Mouse (Mus musculus) CH12.LX (cell line): ENCODE measurements around the gene Fndc9. TPM values are rescaled to one million over a fixed set of nuclear protein-coding genes. Genes with fewer than 3 reads are reported as not detected.

Experiments
- DNase-seq: peaks from one replicate; pipeline ENCODE4 v3.0.0-alpha.2; 2013; ENCODE audit errors: extremely low read depth
- H3K27ac ChIP-seq: 2 replicates; pipeline ENCODE4 v1.5.1; 2012; ENCODE audit warnings: low read depth, mild to moderate bottlenecking, control low read depth, moderate library complexity; ENCODE audit not compliant: insufficient read depth
- H3K27me3 ChIP-seq: replicated peaks from 2 replicates; pipeline ENCODE3; 2012; ENCODE audit warnings: inconsistent platforms
- H3K36me3 ChIP-seq, 2 experiments: replicated peaks in 1 of 2; 2 replicates each; pipeline versions ENCODE3 to v1.6.1; 2012; ENCODE audit warnings: inconsistent platforms in 1 of 2, low read length in 1 of 2, mild to moderate bottlenecking in 1 of 2, mixed read lengths in 1 of 2, moderate library complexity in 1 of 2; ENCODE audit not compliant: control insufficient read depth in 1 of 2, insufficient read depth in 1 of 2
- H3K4me1 ChIP-seq, 2 experiments: 2 replicates each; pipeline ENCODE4 v1.6.1; 2012; ENCODE audit warnings: inconsistent platforms in 1 of 2, moderate library complexity in 1 of 2; ENCODE audit not compliant: insufficient read depth in 2 of 2, control insufficient read depth in 1 of 2
- H3K4me2 ChIP-seq: 2 replicates; pipeline ENCODE4 v1.6.1; 2012; ENCODE audit warnings: low read depth, mild to moderate bottlenecking, control low read depth; ENCODE audit not compliant: poor library complexity, insufficient read depth, severe bottlenecking
- H3K4me3 ChIP-seq, 3 experiments: fragments of 150-350 bp in 1 of 3; sonication (generic) in 1 of 3; replicated peaks in 1 of 3; 2 replicates each; pipeline versions ENCODE3 to v1.5.1; 2011 to 2012; ENCODE audit warnings: low read depth in 2 of 3, low read length in 2 of 3, mild to moderate bottlenecking in 2 of 3, moderate library complexity in 2 of 3, control low read depth in 1 of 3, improper control_type of control experiment in 1 of 3, inconsistent platforms in 1 of 3, mixed read lengths in 1 of 3; ENCODE audit not compliant: poor library complexity in 1 of 3
- H3K79me2 ChIP-seq: replicated peaks from 2 replicates; pipeline ENCODE4 v1.6.1; 2012; ENCODE audit warnings: mild to moderate bottlenecking, moderate library complexity; ENCODE audit not compliant: control insufficient read depth, poor library complexity, insufficient read depth, severe bottlenecking; ENCODE audit errors: extremely low read depth
- H3K9ac ChIP-seq: 2 replicates; pipeline ENCODE4 v1.6.1; 2012; ENCODE audit warnings: low read depth, mild to moderate bottlenecking, control low read depth, moderate library complexity; ENCODE audit not compliant: insufficient read depth
- H3K9me3 ChIP-seq: replicated peaks from 2 replicates; pipeline ENCODE3; 2012; ENCODE audit warnings: low read length, inconsistent platforms, mixed read lengths
- CHD1 ChIP-seq: IDR thresholded peaks from 2 replicates; pipeline ENCODE4 v1.6.1; 2012; ENCODE audit warnings: low read depth, low read length, improper control_type of control experiment, inconsistent platforms
- CHD2 ChIP-seq: IDR thresholded peaks from 2 replicates; pipeline ENCODE4 v1.6.1; 2011; ENCODE audit warnings: low read length, improper control_type of control experiment
- CTCF ChIP-seq, 2 experiments: IDR thresholded peaks in 1 of 2; conservative IDR thresholded peaks in 1 of 2; 2 replicates each; pipeline ENCODE4 v1.5.1; 2011 to 2012; ENCODE audit warnings: low read depth in 2 of 2, low read length in 2 of 2, improper control_type of control experiment in 1 of 2, inconsistent platforms in 1 of 2, mild to moderate bottlenecking in 1 of 2, moderate library complexity in 1 of 2
- E2F4 ChIP-seq: IDR thresholded peaks from 2 replicates; pipeline ENCODE4 v1.6.1; 2011; ENCODE audit warnings: low read depth, low read length, improper control_type of control experiment; ENCODE audit not compliant: insufficient replicate concordance
- ETS1 ChIP-seq: conservative IDR thresholded peaks from 2 replicates; pipeline ENCODE4 v1.6.1; 2012; ENCODE audit warnings: low read depth, mild to moderate bottlenecking, inconsistent platforms, low read length, improper control_type of control experiment, moderate library complexity
- GABPA ChIP-seq: IDR thresholded peaks from 2 replicates; pipeline ENCODE4 v1.6.1; 2012; ENCODE audit warnings: low read depth, low read length, improper control_type of control experiment, inconsistent platforms; ENCODE audit not compliant: insufficient replicate concordance
- MAFK ChIP-seq: IDR thresholded peaks from 2 replicates; pipeline ENCODE4 v1.6.1; 2011; ENCODE audit warnings: low read length, improper control_type of control experiment; ENCODE audit not compliant: insufficient replicate concordance
- MAX ChIP-seq: IDR thresholded peaks from 2 replicates; pipeline ENCODE4 v1.6.1; 2011; ENCODE audit warnings: low read length, improper control_type of control experiment
- PAX5 ChIP-seq: IDR thresholded peaks from 2 replicates; pipeline ENCODE4 v1.6.1; 2012; ENCODE audit warnings: low read length, inconsistent platforms, mixed read lengths
- RAD21 ChIP-seq: IDR thresholded peaks from 2 replicates; pipeline ENCODE4 v1.6.1; 2011; ENCODE audit warnings: low read depth, mild to moderate bottlenecking, low read length, improper control_type of control experiment, moderate library complexity
- RCOR1 ChIP-seq: conservative IDR thresholded peaks from 2 replicates; pipeline ENCODE4 v1.6.1; 2012; ENCODE audit warnings: low read depth, mild to moderate bottlenecking, inconsistent platforms, low read length, improper control_type of control experiment
- SIN3A ChIP-seq: IDR thresholded peaks from 2 replicates; pipeline ENCODE4 v1.6.1; 2012; ENCODE audit warnings: low read length, improper control_type of control experiment, inconsistent platforms
- SMC3 ChIP-seq: IDR thresholded peaks from 2 replicates; pipeline ENCODE4 v1.6.1; 2011; ENCODE audit warnings: low read depth, low read length, improper control_type of control experiment
- TBP ChIP-seq: conservative IDR thresholded peaks from 2 replicates; pipeline ENCODE4 v1.6.1; 2011; ENCODE audit warnings: low read depth, low read length, improper control_type of control experiment
- dilution Hi-C: fragments of 300-500 bp; cut with MboI; formaldehyde crosslinking; loops from 2 replicates; pipeline ENCODE4 v1.14.3; 2020; ENCODE audit warnings: low sequenced_read_pairs; ENCODE audit not compliant: extremely low pct_unique_long_range_greater_than_20kb, extremely low pct_ligation_motif_present
- in situ Hi-C: fragments of 300-500 bp; cut with MboI; formaldehyde crosslinking; loops from 3 replicates; pipeline ENCODE4 v1.14.3; 2019; ENCODE audit warnings: low sequenced_read_pairs, low pct_ligation_motif_present, low pct_unique_long_range_greater_than_20kb, mixed read lengths
- polyA plus RNA-seq: library from polyadenylated mRNA; unstranded; fragments of >175 nt; gene quantifications from 2 replicates; pipeline ENCODE4 v1.2.1, GENCODE M21; 2012; ENCODE audit warnings: low read depth; ENCODE audit not compliant: insufficient read length
- total RNA-seq, 2 experiments: library from RNA; depleted of rRNA; stranded (reverse); fragments of 300-350 nt in 1 of 2; fragments of >200 nt in 1 of 2; gene quantifications; 2 replicates each; pipeline ENCODE4 v1.2.3; 2012 to 2014

The Fndc9 gene
- total and polyA plus RNA-seq, 3 experiments, result 3.9 to 12.1 TPM; not detected in 1

DNA sequence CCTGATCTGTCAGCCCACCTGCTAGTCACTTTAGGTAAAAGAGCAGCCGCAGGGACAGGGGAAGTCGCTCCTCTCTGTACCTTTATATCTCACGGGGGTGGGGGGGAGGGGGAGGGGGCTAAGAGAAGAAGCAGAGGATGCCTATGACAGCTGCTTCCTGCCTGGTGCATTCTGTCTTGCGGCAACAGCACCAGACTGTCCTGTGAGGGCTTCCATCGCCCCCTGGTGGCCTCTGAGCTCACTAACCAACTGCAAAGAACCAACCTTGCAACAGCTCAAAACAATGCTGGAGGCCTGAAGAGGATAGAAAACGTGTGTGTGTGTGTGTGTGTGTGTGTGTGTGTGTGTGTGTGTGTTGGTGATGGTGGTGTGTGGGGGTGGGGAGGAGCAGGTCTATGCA lies 40.0 kb downstream of the Fndc9 start (continued):
- no peak for TF ChIP-seq GABPA

DNA sequence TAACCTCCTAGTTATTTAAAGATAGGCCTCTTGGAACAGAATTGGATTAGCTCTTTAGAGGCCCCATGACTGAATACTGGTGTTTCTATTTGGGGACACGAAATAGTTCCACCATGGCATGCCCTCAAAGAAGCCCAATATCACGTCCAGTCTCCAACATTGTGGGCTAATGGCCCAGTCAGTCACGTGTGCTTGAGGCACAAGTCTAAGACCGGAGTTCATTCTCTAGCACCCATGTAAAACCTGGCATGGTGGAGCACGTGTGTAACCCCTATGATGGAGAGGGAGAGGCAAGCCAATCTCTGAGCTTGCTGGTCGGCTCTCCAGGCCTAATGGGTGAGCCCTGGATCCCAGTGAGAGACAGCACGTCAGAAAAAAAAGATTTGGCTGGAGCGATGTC lies 40.8 kb downstream of the Fndc9 start:
- no peaks in the 10 kb centered on the region for H3K9me3 ChIP-seq
- H3K27me3 ChIP-seq, result no peaks in the 10 kb centered on the region
- dilution Hi-C loops, result no loop called here
- H3K4me3 ChIP-seq, result no peak overlapping the region
- no peaks in the 10 kb centered on the region; the same call in 1 of the 2 replicates for H3K79me2 ChIP-seq
- no peak overlapping the region for H3K27ac ChIP-seq
- H3K4me2 ChIP-seq, result no peak overlapping the region
- TF ChIP-seq SIN3A, result no peak
- no peak for TF ChIP-seq MAFK
- TF ChIP-seq E2F4, result no peak
- TF ChIP-seq SMC3, result no peak
- TF ChIP-seq MAX, result no peak
- no peak for TF ChIP-seq PAX5
- no peak for TF ChIP-seq RCOR1
- no peak for TF ChIP-seq CHD2
- peaks cover 89 to 98% of the 10 kb centered on the region in 2 experiments for H3K36me3 ChIP-seq
- no peak overlapping the region for H3K9ac ChIP-seq
- H3K4me1 ChIP-seq, result peaks cover 11 to 89% of the 10 kb centered on the region in 2 experiments
- in situ Hi-C loops, result loop anchor here (5.0 kb wide), 2 partner anchors 36 to 156 kb away; partner anchors contain the start of gene Cyfip2
- DNase-seq, result no peak

DNA sequence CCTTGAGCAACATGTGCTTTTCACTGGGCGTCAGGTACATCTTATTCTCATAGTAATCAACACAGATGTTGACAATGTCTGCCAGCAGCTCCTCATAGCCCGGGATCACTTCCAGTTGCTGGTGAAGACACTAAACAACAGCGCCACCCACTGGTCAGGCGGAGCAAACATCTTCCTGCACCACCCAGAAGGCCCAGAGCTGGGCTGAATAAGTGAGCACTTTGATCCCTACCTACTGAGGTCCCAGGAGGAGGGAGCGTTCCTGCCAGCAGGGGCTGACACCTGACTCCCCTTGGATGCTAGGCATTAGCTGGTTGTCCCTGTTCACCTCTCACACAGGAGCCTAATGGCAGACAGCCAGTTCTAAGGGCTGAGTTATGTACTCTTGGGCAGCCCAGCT lies 41.4 kb downstream of the Fndc9 start:
- Histone ChIP-seq H3K36me3 (peaks cover 89 to 98% of the 10 kb centered on the region in 2 experiments), H3K79me2 (no peaks in the 10 kb centered on the region; the same call in 1 of the 2 replicates), H3K4me1 (peaks cover 11 to 83% of the 10 kb centered on the region in 2 experiments), H3K27ac (no peak overlapping the region), H3K27me3 (no peaks in the 10 kb centered on the region), H3K9ac (no peak overlapping the region), H3K4me2 (no peak overlapping the region), H3K4me3 (no peak overlapping the region), H3K9me3 (no peaks in the 10 kb centered on the region)
- in situ Hi-C loops (loop anchor here (5.0 kb wide), 2 partner anchors 36 to 156 kb away; partner anchors contain the start of gene Cyfip2), dilution Hi-C loops (no loop called here)
- no peak for DNase-seq
- TF ChIP-seq ETS1 (no peak), CTCF (conservative IDR thresholded peaks at IDR 0.05 in 1 of 2, IDR thresholded peaks at IDR 0.05 in 1 of 2; ENCODE audit: low read depth in 2 of 2, low read length in 2 of 2) (peak in 1 of 2 experiments; percentile 47; a peak in 2 of 4 replicates), CHD1 (no peak), TBP (no peak), PAX5 (no peak), RAD21 (no peak; the same call in 1 of the 2 replicates)
